Mouse (Mus musculus) yolk sac, embryonic 10.5 days (tissue): ENCODE results near the gene Dvl1.

ENCODE experiments used
- DNase-seq: peaks from one replicate; pipeline ENCODE4 v3.0.0-alpha.2; 2017; ENCODE audit warnings: low spot score

The Dvl1 gene

GRCm38 (mm10) chr4:155846871-155847578, at the start of gene Dvl1:
Gene Dvl1, plus strand, starts transcription at chr4:155847402.
- peak; percentile 92 for DNase-seq

- DNase-seq, result no peak
Measured at GRCm38 (mm10) chr4:155802075-155802474, 45.1 kb upstream of the Dvl1 start.

GRCm38 (mm10) chr4:155802741-155803339, 44.4 kb upstream of the Dvl1 start, which contains the start of gene Mrpl20:
Gene Mrpl20, plus strand, starts transcription at chr4:155802878.
- DNase-seq, result no peak

GRCm38 (mm10) chr4:155803340-155804041, 43.7 kb upstream of the Dvl1 start:
- peak; percentile 92 for DNase-seq

GRCm38 (mm10) chr4:155807841-155808240, 39.4 kb upstream of the Dvl1 start:
- DNase-seq, result no peak

GRCm38 (mm10) chr4:155811929-155812664, 35.1 kb upstream of the Dvl1 start, which contains the start of gene Ccnl2:
Gene Ccnl2, plus strand, starts transcription at chr4:155812489.
- peak; percentile 96 for DNase-seq

GRCm38 (mm10) chr4:155812665-155813181, 34.5 kb upstream of the Dvl1 start:
- DNase-seq, result peak; percentile 34

- DNase-seq, result no peak
Measured at GRCm38 (mm10) chr4:155817533-155817932, 29.7 kb upstream of the Dvl1 start.

GRCm38 (mm10) chr4:155821025-155821424, 26.2 kb upstream of the Dvl1 start:
- DNase-seq, result no peak

- DNase-seq, result no peak
Measured at GRCm38 (mm10) chr4:155823443-155823842, 23.8 kb upstream of the Dvl1 start.

GRCm38 (mm10) chr4:155829866-155830265, 17.3 kb upstream of the Dvl1 start:
- no peak for DNase-seq

- DNase-seq, result no peak
Measured at GRCm38 (mm10) chr4:155830596-155830995, 16.6 kb upstream of the Dvl1 start.

- DNase-seq, result peak; percentile 96
Measured at GRCm38 (mm10) chr4:155831205-155831766, 15.9 kb upstream of the Dvl1 start, which contains the start of gene Aurkaip1. Gene Aurkaip1, plus strand, starts transcription at chr4:155831272.

- no peak for DNase-seq
Measured at GRCm38 (mm10) chr4:155831831-155832230, 15.4 kb upstream of the Dvl1 start.

- DNase-seq, result no peak
Measured at GRCm38 (mm10) chr4:155832321-155832720, 14.9 kb upstream of the Dvl1 start.

GRCm38 (mm10) chr4:155833234-155833633, 14.0 kb upstream of the Dvl1 start:
- no peak for DNase-seq

GRCm38 (mm10) chr4:155833836-155834235, 13.4 kb upstream of the Dvl1 start:
- peak; percentile 64 for DNase-seq

- DNase-seq, result no peak
Measured at GRCm38 (mm10) chr4:155837404-155838010, 9.7 kb upstream of the Dvl1 start.

GRCm38 (mm10) chr4:155838187-155839153, 8.7 kb upstream of the Dvl1 start:
- no peak for DNase-seq

GRCm38 (mm10) chr4:155839483-155839910, 7.7 kb upstream of the Dvl1 start, which contains the start of gene Mxra8:
Gene Mxra8, plus strand, starts transcription at chr4:155839680.
- DNase-seq, result peak; percentile 88
